Mouse (Mus musculus): ENCODE results near the gene Nrxn3.

Nrxn3 gene

DNA sequence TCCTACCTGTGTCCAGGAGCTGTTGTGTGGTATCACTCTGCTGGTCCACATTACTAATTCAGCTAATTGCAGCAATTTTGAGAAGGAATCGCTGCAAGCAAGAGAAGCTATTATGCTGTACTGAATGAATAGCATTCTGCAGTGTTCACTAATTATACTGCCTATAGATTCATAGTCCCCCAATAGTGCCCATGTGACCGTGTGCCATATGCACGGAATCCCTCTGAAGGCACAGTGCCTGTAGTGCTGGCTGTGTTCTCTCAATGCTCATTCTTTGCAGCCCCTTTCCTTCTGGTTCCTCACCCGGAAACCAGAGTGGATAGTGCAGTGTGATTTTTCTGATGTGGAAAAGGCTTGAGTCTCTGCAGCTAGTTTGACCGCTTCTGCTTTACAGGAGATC lies 1560.3 kb downstream of the Nrxn3 start:
- in situ Hi-C loops (cut with MseI, MboI): no loop called here

DNA sequence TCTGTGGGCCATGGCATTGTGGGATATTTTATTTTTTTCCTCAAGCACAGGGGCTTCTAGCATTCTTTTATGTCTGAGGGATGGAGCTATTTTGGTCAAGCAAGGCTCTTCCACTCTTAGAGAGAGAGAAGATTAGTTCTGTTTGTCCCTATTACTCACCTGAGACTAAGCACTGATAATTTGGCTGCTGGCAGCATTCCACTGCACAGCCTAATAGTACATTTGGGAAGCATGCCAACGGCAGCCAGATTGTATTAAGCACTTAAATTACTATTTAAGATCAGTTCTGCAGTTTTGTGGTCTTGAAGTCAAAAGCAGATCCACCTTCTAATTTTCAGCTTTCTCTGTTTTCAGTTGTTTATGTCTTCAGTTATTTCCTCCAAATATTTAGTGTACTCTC lies 1580.0 kb downstream of the Nrxn3 start:
- in situ Hi-C loops (cut with MseI, MboI): no loop called here

DNA sequence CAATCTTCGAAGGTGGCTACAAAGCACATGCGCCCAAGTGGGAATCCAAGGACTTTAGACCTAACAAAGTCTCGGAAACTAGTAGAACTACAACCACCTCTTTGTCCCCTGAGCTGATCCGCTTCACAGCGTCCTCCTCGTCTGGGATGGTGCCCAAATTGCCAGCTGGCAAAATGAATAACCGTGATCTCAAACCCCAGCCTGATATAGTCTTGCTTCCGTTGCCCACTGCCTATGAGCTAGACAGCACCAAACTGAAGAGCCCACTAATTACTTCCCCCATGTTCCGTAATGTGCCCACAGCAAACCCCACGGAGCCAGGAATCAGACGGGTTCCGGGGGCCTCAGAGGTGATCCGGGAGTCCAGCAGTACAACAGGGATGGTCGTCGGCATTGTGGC lies 1609.1 kb downstream of the Nrxn3 start:
- in situ Hi-C loops (cut with MseI, MboI): no loop called here

DNA sequence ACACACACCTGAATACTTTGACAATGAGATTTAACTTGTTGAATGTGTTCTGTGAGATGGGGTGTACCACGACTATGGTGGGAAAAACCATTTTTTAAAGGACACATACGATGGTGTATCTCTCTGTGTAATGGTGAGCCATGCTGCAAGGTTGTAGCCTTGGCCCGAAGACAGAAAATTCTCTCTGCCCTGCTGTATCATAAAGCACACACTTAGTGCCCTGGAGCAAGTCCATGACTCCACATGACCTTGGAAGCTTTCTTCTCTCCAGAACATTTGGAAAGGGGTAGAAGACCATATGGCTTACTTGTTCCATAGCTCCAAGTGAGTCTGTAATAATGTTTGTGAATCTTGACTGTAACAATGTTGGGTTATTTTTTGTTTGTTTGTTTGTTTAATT lies 1609.8 kb downstream of the Nrxn3 start:
- in situ Hi-C loops (cut with MseI, MboI): no loop called here

DNA sequence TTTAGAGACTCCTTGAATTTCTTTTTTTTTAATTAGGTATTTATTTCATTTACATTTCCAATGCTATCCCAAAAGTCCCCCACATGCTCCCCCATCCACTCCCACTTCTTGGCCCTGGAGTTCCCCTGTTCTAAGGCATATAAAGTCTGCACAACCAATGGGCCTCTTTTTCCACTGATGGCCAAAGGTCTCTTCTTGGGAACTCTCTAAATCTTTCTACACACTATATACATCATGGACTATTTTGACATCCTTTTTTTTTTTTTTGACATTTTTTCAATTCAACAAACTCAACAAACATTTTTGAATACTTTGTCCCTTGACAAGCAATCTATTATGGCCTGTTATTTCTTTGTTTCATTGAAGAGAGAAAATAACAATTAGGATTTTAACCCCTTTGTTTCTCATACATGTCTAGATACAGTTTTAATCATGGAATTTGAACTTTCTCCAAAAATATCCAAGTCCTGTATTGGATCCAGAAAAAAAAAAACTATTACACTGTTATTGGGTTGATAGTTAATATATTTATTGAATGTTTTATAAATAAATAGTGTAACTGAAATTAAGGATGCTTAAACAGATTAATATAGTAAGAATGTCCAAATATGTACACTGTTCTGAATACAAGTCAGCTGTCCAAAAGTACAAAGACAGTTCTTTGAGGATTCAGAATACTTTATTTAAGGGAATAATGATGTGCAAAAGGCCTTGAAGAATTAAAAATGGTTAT lies 1615.0 kb downstream of the Nrxn3 start:
- in situ Hi-C loops (cut with MseI, MboI): no loop called here

DNA sequence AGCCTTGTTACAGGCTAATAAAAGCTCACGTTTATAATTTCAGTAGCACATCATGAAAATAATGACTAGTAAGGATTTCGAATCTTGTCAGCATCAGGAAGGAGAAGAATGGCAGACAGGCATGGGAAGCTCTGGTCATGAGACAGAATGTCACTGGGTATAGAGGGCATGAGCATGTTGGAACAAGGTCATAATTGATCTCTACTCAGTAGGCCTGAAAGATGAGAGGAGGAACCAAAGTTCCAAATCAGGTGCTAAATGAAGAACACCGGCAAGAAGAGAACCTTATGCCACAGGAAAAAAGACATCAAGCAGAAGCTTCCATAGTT lies 1615.5 kb downstream of the Nrxn3 start:
- in situ Hi-C loops (cut with MseI, MboI): no loop called here
